Mouse (Mus musculus): ENCODE measurements around the gene Tmod2. TPM values are rescaled to one million over a fixed set of nuclear protein-coding genes. Genes with fewer than 3 reads are reported as not detected.

The Tmod2 gene
- total RNA-seq, 2 experiments from 2014 or later = 363 to 370 TPM

- no peak for DNase-seq (ENCODE audit: extremely low spot score in 1 of 2, low spot score in 1 of 2)
Measured at GRCm38 (mm10) chr9:75601510-75601909, 9.6 kb downstream of the Tmod2 start.

DNA sequence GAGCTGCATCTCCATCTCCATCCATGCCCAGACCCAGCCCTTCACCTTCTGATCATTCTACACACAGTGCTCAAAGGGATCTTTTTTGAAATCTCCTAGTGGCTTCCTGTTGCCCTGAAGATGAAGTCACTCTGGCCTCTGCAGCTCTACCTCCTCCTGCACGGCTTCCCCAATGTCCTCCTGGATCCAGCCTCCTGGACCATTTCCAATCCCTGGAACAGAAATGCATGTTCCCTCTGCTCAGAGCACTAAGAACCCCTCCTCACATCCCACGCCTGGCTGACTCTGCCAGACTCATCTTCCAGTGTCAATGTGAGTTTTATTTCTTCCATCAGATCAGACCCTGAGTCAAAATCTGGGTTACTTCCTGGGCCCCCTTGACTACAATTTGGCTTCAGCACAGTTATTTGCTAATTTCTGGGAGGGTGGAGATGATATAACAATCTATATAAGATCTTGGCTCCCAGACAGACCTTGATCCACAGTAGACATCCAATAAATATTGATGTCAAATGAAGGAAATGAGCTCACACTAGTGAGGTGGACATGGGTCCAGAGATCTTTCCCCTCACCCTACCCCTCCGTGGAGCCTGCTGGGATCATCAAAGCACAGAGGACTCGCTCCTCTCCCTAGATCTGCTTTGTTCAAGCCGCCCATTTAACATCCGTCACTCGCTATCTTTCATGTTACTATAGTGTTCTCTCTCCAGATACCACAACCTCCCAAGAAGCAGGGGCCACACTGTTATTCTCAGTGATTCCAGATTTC lies 10.8 kb downstream of the Tmod2 start:
- DNase-seq (ENCODE audit: extremely low spot score in 1 of 2, low spot score in 1 of 2) = no peak

- no peak for DNase-seq (ENCODE audit: extremely low spot score in 1 of 2, low spot score in 1 of 2)
Measured at GRCm38 (mm10) chr9:75599191-75599841, 11.8 kb downstream of the Tmod2 start.

- no peak for DNase-seq (ENCODE audit: extremely low spot score in 1 of 2, low spot score in 1 of 2)
Measured at GRCm38 (mm10) chr9:75597596-75597995, 13.5 kb downstream of the Tmod2 start.

DNA sequence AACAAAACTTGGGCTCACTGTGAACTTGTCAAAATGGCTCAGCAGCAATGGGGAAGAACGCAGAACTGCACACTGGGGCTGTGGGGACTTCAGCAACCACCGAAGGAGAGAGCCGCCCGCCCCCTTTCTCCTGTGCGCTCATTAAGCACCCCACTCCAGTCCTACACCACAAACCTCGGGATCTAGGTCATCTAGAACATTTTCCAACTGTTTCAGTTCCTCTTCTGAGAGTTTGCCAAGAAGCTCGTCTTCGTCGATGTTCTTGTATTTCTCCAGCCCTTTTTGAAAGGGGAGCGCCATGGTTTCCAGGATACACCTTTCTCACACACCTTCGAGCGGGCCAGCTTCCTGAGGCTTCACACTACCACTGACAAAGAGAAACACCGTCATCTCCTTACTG lies 14.1 kb downstream of the Tmod2 start:
- DNase-seq (ENCODE audit: extremely low spot score in 1 of 2, low spot score in 1 of 2) = no peak

DNA sequence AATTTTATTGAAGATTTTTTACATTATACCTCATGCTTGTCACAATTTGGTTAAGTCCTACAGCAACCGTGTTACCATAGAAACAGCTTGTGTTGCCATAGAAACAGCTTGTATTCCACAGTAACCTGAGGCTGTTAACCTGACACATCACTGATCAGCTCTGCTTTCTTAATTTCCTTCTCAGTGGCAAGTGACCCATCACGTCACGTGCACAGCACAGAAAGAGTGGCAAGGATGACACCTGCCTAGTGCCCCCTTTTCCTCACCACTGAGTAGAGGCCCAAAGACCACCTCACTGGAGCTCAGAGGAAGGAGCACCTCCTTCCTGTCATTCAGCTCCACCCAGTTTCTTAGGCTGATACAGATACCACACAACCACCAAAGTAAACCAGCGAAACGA lies 17.6 kb downstream of the Tmod2 start:
- no peak for DNase-seq (ENCODE audit: extremely low spot score in 1 of 2, low spot score in 1 of 2)

- DNase-seq (ENCODE audit: extremely low spot score in 1 of 2, low spot score in 1 of 2) = no peak
Measured at GRCm38 (mm10) chr9:75589850-75590790, 21.0 kb downstream of the Tmod2 start.

DNA sequence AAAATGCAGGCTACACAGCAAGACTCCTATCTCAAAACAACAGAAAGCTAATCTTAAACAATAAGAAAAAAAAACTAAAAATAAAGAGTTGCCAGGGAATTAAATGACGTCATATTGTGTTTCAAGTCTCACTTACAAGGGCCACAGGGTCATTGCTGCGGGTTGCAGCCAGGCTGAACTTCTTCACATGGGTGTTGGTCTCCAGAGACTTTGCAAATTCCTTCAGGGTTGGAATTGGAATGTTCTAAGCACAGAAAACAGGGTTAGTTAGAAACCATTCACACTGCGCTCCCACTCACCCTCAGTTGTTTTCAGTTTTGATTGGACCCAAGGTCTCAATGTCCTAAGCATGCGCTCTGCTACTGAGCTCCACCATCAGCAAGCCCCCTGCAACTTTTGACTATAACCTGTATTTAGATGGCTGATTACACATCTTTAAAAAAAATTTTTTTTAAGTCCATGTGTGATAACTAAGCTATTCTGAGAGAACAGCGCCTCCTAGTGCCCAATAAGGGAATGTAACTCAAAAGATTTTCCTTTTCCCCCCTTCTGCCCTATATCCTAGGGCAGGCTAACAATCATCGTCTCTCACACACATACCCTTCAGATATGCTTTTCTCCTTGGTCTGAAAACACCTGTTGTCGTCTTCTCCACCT lies 29.3 kb downstream of the Tmod2 start:
- no peak for DNase-seq (ENCODE audit: extremely low spot score in 1 of 2, low spot score in 1 of 2)

DNA sequence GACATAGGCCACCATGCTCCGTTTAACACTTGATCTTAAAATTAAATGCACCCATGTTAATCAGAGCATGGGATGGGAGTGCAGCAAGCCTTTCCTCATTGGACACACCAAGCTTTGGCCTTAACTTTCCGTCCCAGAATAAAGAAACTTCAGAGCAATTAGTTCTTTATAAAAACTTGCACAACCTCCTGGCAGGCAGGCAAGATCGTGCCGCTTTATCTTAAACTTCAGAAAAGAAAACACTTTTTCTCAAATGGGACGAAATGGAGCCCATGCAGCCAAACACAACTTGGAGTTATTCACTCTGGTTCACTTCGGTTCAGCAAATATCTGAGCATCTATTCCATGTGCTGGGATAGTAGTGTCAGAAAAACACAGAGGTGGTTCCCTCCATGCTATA lies 31.8 kb downstream of the Tmod2 start:
- DNase-seq (ENCODE audit: extremely low spot score in 1 of 2, low spot score in 1 of 2) = no peak

DNA sequence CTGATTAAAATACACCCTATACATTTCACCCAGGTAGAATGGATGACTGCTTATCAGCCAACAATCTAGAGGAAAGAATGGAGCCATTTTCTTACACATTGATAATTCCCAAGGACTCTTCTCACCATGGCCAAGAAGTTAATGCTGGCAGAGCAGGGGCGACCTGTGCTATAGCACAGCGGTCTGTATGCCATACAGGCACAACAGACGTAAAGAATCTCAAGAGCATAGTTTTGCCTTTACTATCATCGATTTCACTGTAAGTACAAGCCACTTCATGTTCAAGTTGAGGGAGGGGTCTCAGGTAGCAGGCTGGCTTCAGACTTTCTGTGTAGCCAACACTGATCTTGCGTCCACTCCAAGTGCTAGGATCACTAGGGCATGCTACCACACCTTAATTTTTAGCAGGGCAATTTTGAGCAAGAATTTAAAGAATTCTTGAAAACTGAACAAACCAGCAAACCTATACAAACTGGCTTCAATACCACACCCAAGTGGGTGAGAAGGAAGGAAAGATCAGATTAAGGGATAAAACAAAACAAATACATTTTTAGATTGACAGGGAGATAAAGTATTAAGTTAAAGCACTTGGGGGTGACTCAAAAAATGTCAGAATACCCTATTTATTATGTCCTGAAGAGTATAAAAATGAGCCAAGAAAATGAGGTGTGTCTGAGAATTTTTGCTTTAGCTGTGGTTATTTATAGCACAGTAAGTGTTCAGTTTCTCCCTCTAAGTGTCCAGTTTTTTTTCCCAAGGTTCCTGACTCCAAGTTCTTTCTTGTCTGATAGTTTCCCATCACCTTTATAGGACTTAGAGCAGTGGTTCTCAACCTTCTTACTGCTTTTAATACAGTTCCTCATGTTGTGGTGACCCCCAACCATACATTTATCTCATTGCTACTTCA lies 39.8 kb downstream of the Tmod2 start:
- DNase-seq (ENCODE audit: extremely low spot score in 1 of 2, low spot score in 1 of 2) = no peak

DNA sequence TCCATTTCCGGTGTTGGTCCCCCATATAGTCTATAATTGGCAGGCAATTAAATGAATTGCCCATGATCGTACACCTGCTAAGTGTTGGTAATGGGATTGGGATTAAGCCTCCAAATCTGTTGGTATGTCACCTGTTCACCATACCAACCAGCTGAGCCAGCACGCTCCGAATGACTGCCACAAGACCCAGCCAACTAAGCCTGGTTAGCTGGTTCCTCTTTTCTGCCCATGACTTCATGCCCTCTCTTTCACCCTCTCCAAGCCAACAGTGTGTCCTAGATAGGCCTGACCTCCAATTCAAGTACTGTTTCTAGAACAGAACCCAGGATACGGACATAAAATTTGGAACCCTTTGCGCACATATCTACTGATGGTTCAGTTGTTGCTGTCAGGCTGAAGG lies 42.7 kb downstream of the Tmod2 start:
- no peak for DNase-seq (ENCODE audit: extremely low spot score in 1 of 2, low spot score in 1 of 2)

- DNase-seq (ENCODE audit: extremely low spot score in 1 of 2, low spot score in 1 of 2) = no peak
Measured at GRCm38 (mm10) chr9:75564892-75565291, 46.2 kb downstream of the Tmod2 start.

GRCm38 (mm10) chr9:75563622-75564021 lies 47.5 kb downstream of the Tmod2 start:
- no peak for DNase-seq (ENCODE audit: extremely low spot score in 1 of 2, low spot score in 1 of 2)

DNA sequence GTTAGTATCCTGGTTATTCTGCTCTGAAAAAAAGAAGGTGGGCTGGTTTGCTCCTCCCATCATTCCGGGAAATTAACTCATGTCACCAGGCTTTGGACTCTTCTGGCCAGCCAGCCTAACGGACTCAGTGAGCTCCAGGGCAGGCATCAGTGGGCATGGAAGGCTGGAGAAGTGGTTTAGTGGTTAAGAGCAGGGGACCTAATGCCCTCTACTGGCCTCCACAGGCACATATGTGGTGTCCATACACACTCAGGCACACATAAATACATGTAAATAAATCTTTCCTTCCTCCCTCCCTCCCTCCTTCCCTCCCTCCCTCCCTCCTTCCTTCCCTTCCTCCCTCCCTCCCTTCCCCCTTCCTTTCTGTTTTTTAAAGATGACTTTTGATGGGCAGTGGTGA lies 47.9 kb downstream of the Tmod2 start:
- no peak for DNase-seq (ENCODE audit: extremely low spot score in 1 of 2, low spot score in 1 of 2)

- DNase-seq (ENCODE audit: extremely low spot score in 1 of 2, low spot score in 1 of 2) = no peak
Measured at GRCm38 (mm10) chr9:75561040-75561669, 50.0 kb downstream of the Tmod2 start.

DNA sequence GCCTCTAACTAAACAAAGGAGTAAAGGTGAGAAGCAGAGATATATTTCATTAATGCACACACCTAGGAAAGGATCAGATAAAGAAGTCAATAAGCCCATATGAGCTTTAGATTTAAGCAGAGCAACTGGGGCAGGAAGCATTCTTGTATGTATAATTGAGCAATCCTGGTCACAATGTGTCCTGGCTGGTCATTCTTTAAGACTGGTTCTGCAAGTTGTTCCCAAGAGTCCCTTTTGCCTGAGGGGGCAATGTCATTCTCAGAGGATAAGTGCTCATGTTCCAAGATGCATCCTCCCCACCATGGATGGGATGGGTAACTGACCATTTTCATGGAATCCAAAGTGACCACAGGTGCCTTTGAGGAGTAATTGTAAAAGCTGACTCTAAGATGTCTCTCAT lies 50.8 kb downstream of the Tmod2 start:
- no peak for DNase-seq (ENCODE audit: extremely low spot score in 1 of 2, low spot score in 1 of 2)

- DNase-seq (ENCODE audit: extremely low spot score in 1 of 2, low spot score in 1 of 2) = peak; percentile 92 to 96
Measured at GRCm38 (mm10) chr9:75559512-75560012, 51.6 kb downstream of the Tmod2 start, which contains the start of gene Tmod3. TSS of gene Tmod3 (minus strand) at chr9:75559657.

DNA sequence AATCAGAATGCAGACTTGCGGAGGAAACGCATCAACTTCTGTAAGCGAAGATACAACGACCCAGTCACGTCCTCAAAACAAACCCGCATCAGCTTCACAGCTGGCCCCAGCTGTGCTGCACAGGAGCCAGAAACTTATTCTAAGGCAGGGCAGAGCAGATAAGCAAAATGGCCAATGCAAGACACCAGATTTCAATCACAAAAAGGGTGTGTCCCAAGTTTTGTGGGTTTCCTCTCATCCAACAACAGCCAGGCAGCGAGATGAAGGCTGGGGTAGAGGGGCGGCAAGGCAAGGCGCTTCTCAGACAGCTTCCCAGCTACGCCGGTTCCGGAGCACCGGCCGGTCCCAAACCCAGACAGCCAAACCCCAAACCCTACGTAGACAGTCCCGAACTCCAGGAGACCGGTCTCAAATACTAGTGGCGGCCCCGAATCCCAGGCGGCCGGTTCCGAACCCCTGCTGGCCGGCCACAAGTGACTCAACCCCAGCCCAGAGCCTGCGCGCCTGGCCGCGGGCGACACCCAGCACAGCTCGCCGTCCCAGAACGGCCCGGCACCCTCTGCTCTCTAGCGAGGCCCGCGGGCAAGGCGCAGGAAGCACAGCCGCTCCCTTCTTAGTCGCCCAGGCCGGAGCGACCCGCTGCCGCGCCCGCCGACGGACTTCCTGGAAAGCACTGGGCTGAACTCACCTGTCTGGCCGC lies 52.2 kb downstream of the Tmod2 start:
- DNase-seq (ENCODE audit: extremely low spot score in 1 of 2, low spot score in 1 of 2) = peak; percentile 13 to 18
